Mouse (Mus musculus) myocyte (in vitro differentiated cells): ENCODE data around the gene Atp6v0d1. TPM values are rescaled to one million over a fixed set of nuclear protein-coding genes. Genes with fewer than 3 reads are reported as not detected.
"Not testable (repeated sequence)": the region's sequence is repeated elsewhere in the genome, so short reads cannot be mapped to it uniquely, and the experiment has no call there.

Experiments
- H3K27me3 ChIP-seq: one replicate; pipeline ENCODE4 v1.6.1; 2011; ENCODE audit not compliant: control insufficient read depth, insufficient read depth, insufficient read length
- H3K36me3 ChIP-seq: one replicate; pipeline ENCODE4 v1.6.1; 2011; ENCODE audit not compliant: control insufficient read depth, insufficient read depth
- H3K4me2 ChIP-seq: one replicate; pipeline ENCODE4 v1.6.1; 2011; ENCODE audit warnings: low read depth, control low read depth
- H3K4me3 ChIP-seq: one replicate; pipeline ENCODE4 v1.5.1; 2011; ENCODE audit warnings: mild to moderate bottlenecking, control low read depth, moderate library complexity
- H3K79me2 ChIP-seq: one replicate; pipeline ENCODE4 v1.6.1; 2011; ENCODE audit not compliant: control insufficient read depth, insufficient read depth
- H3ac ChIP-seq: one replicate; pipeline ENCODE4 v1.6.1; 2011; ENCODE audit not compliant: control insufficient read depth, insufficient read length
- CEBPB ChIP-seq: IDR thresholded peaks from 2 replicates; pipeline ENCODE4 v1.6.1; 2011; ENCODE audit warnings: mild to moderate bottlenecking, moderate library complexity; ENCODE audit not compliant: poor library complexity, insufficient read depth, severe bottlenecking
- E2F4 ChIP-seq: IDR thresholded peaks from one replicate; pipeline ENCODE4 v1.6.1; 2011; ENCODE audit warnings: mild to moderate bottlenecking, control low read depth, moderate library complexity; ENCODE audit not compliant: insufficient read depth
- MAX ChIP-seq: IDR thresholded peaks from one replicate; pipeline ENCODE4 v1.6.1; 2011; ENCODE audit warnings: low read depth, mild to moderate bottlenecking, control low read depth
- MYOD1 ChIP-seq, 3 experiments: IDR thresholded peaks; one replicate each; pipeline ENCODE4 v1.6.1; 2011; ENCODE audit warnings: control low read depth in 2 of 3, low read depth in 2 of 3, mild to moderate bottlenecking in 2 of 3, moderate library complexity in 1 of 3; ENCODE audit not compliant: insufficient read length in 2 of 3, control insufficient read depth in 1 of 3
- MYOG ChIP-seq, 3 experiments: IDR thresholded peaks; one replicate each; pipeline ENCODE4 v1.6.1; 2011; ENCODE audit warnings: control low read depth in 2 of 3, low read depth in 2 of 3, mild to moderate bottlenecking in 2 of 3; ENCODE audit not compliant: insufficient read length in 2 of 3, control insufficient read depth in 1 of 3, insufficient read depth in 1 of 3
- POLR2A ChIP-seq: IDR thresholded peaks from one replicate; pipeline ENCODE4 v1.6.1; 2011; ENCODE audit warnings: low read depth, mild to moderate bottlenecking, control low read depth, moderate library complexity; ENCODE audit not compliant: insufficient read length
- POLR2AphosphoS2 ChIP-seq: IDR thresholded peaks from one replicate; pipeline ENCODE4 v1.6.1; 2011; ENCODE audit warnings: low read depth, control low read depth; ENCODE audit not compliant: insufficient read length
- REST ChIP-seq: IDR thresholded peaks from one replicate; pipeline ENCODE4 v1.6.1; 2011; ENCODE audit warnings: mild to moderate bottlenecking, control low read depth, moderate library complexity; ENCODE audit not compliant: insufficient read depth, insufficient read length
- SRF ChIP-seq: IDR thresholded peaks from one replicate; pipeline ENCODE4 v1.6.1; 2011; ENCODE audit warnings: low read depth; ENCODE audit not compliant: control insufficient read depth, insufficient read length
- TCF12 ChIP-seq: IDR thresholded peaks from one replicate; pipeline ENCODE4 v1.6.1; 2011; ENCODE audit warnings: mild to moderate bottlenecking, control low read depth; ENCODE audit not compliant: poor library complexity, insufficient read depth, severe bottlenecking
- TCF3 ChIP-seq: IDR thresholded peaks from one replicate; pipeline ENCODE4 v1.6.1; 2011; ENCODE audit warnings: low read depth, control low read depth; ENCODE audit not compliant: insufficient read length
- USF1 ChIP-seq: IDR thresholded peaks from one replicate; pipeline ENCODE4 v1.6.1; 2011; ENCODE audit warnings: low read depth, mild to moderate bottlenecking, control low read depth, moderate library complexity
- polyA plus RNA-seq: library from polyadenylated mRNA; unstranded; fragments of >200 nt; fragmentation: generic; extraction: Trizol; gene quantifications from one replicate; pipeline ENCODE4 v1.2.1, GENCODE M21; 2012; ENCODE audit warnings: missing spikeins

The Atp6v0d1 gene
- polyA plus RNA-seq, 1 experiment = 126 TPM

DNA sequence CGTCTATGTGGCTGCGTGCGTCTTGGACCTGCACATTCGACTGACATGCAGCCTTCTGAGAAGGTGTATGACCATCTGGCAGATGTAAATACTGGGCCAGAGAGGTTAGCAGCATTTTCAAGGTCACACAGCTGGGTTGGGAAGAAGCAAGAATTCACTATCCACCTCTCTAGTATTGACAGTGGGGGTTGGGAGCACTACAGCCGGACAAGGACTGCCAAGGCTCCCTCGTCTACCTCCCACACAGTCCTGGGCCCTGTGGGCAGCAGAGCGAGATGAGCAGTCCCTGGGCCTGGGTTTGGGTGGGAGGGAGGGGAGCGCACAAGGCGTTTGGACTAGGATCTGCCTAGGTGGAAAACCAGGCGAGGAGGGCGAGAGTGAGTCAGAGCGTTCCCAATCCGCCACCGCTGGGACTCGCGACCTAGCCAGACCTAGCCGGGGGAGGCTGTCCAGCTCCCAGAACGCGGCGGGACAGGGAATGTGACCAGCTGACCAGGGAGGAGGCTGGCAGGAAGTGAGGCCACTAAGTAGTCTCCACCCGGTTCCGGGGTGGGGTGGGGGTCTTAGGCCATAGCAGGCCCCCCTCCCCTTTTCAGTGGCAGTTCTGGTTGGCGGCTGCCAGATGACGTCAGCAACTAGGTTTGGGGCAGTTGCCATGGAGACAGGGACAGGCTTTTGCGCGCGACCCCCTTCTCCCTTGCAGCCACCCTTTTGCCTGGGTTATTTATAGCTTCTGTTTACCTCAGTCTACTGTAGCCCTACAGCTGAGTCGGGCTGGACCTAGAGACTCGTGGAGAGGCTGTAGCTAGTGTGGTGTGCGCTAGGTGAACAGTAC is 40.6 kb upstream of the Atp6v0d1 start:
- TF ChIP-seq E2F4 (no peak), MYOD1 (IDR thresholded peaks at IDR 0.05; ENCODE audit: control insufficient read depth in 1 of 3, insufficient read length in 2 of 3, low read depth in 2 of 3) (peak in 1 of 3 experiments; percentile 9), MYOG (IDR thresholded peaks at IDR 0.05; ENCODE audit: control insufficient read depth in 1 of 3, insufficient read depth in 1 of 3, insufficient read length in 2 of 3, low read depth in 2 of 3) (peak in 1 of 3 experiments; percentile 61), POLR2AphosphoS2 (peak; percentile 96), USF1 (peak; percentile 59), POLR2A (peak; percentile 98), MAX (no peak), TCF12 (no peak), SRF (no peak), REST (no peak)
- Histone ChIP-seq H3K4me2 (peak overlapping the region; percentile 98), H3K36me3 (no peaks in the 10 kb centered on the region), H3K27me3 (no peaks in the 10 kb centered on the region), H3K79me2 (peaks cover 48% of the 10 kb centered on the region), H3ac (peak overlapping the region; percentile 71), H3K4me3 (peak overlapping the region; percentile 84)

- H3K27me3 ChIP-seq = no peaks in the 10 kb centered on the region
- no peak for TF ChIP-seq MYOG (IDR thresholded peaks at IDR 0.05; ENCODE audit: control insufficient read depth in 1 of 3, insufficient read depth in 1 of 3, insufficient read length in 2 of 3, low read depth in 2 of 3)
- no peak for TF ChIP-seq MAX
- TF ChIP-seq POLR2AphosphoS2 = no peak
- no peak for TF ChIP-seq POLR2A
- no peak for TF ChIP-seq E2F4
- TF ChIP-seq SRF = no peak
- no peak for TF ChIP-seq TCF12
- no peak for TF ChIP-seq CEBPB
- no peak for TF ChIP-seq REST
- no peak for TF ChIP-seq MYOD1 (IDR thresholded peaks at IDR 0.05; ENCODE audit: control insufficient read depth in 1 of 3, insufficient read length in 2 of 3, low read depth in 2 of 3)
- no peak for TF ChIP-seq TCF3
- TF ChIP-seq USF1 = no peak
- H3K36me3 ChIP-seq = no peaks in the 10 kb centered on the region
- H3K4me3 ChIP-seq = peak overlapping the region; percentile 84
- H3ac ChIP-seq = peak overlapping the region; percentile 71
- peak overlapping the region; percentile 98 for H3K4me2 ChIP-seq
- H3K79me2 ChIP-seq = peaks cover 41% of the 10 kb centered on the region
Observed at GRCm38 (mm10) chr8:105605491-105606188, 39.8 kb upstream of the Atp6v0d1 start.

- H3K4me3 ChIP-seq = peak within 1 kb of the TSS; percentile 84
- H3K4me2 ChIP-seq = peak within 1 kb of the TSS; percentile 98
- H3K27me3 ChIP-seq = no peaks in the 10 kb centered on the region
- H3K79me2 ChIP-seq = peaks cover 33% of the 10 kb centered on the region
- no peaks in the 10 kb centered on the region for H3K36me3 ChIP-seq
- peak within 1 kb of the TSS; percentile 71 for H3ac ChIP-seq
- TF ChIP-seq POLR2AphosphoS2 = peak; percentile 99
- no peak for TF ChIP-seq USF1
- no peak for TF ChIP-seq E2F4
- TF ChIP-seq REST = no peak
- peak; percentile 97 for TF ChIP-seq POLR2A
- TF ChIP-seq MAX = no peak
- TF ChIP-seq MYOG (IDR thresholded peaks at IDR 0.05; ENCODE audit: control insufficient read depth in 1 of 3, insufficient read depth in 1 of 3, insufficient read length in 2 of 3, low read depth in 2 of 3) = peak in 2 of 3 experiments; percentile 72 to 79
- no peak for TF ChIP-seq CEBPB
- TF ChIP-seq MYOD1 (IDR thresholded peaks at IDR 0.05; ENCODE audit: control insufficient read depth in 1 of 3, insufficient read length in 2 of 3, low read depth in 2 of 3) = peak in 2 of 3 experiments; percentile 79 to 93
- TF ChIP-seq TCF3 = peak; percentile 62
- no peak for TF ChIP-seq TCF12
- TF ChIP-seq SRF = no peak
Observed at GRCm38 (mm10) chr8:105604804-105605381, 39.0 kb upstream of the Atp6v0d1 start, which contains the start of gene Ripor1. Gene Ripor1 (plus strand): TSS chr8:105605255.

DNA sequence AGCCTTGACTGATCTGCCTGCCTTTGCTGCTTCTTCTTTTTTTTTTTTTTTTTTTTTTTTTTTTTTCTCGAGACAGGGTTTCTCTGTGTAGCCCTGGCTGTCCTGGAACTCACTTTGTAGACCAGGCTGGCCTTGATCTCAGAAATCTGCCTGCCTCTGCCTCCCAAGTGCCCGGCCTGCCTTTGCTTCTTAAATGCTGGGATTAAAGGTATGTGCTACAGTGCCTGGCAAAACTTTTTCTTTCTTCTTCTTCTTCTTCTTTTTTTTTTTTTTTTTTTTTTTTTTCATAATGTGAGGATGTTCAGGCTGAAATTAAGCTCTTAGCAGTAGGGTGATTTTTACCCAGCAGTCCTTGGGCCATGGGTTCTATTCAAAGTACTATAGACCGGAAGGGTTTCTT is 36.7 kb upstream of the Atp6v0d1 start:
- H3K79me2 ChIP-seq, H3K4me3 ChIP-seq, H3K27me3 ChIP-seq, H3ac ChIP-seq, H3K36me3 ChIP-seq, H3K4me2 ChIP-seq: not testable (repeated sequence)
